23 mouse cellular contexts compared by ENCODE assay signal in genomic region chr12:71874561-71874960, GRCm38 (mm10).
"Had no signal": no experiment of that assay in that cellular context is flagged by ENCODE, and none has a peak within 500 bp of the region (broad histone marks: within the 10 kb centered on the region; RNA-seq: fewer than 3 reads in every experiment).

No protein-coding gene starts in this region.

- H3K4me3 ChIP-seq: heart, embryonic 10.5 days; heart, embryonic 12.5 days; hindbrain, embryonic 10.5 days; hindbrain, embryonic 12.5 days; intestine, embryonic 15.5 days; layer of hippocampus, adult 2 months; left cerebral cortex, adult 2 months; limb, embryonic 10.5 days; limb, embryonic 12.5 days; liver, embryonic 13.5 days had no signal

- H3K9ac ChIP-seq: hindbrain, embryonic 12.5 days; hindbrain, embryonic 14.5 days; intestine, embryonic 15.5 days; limb, embryonic 12.5 days; liver, embryonic 13.5 days had no signal

- H3K36me3 ChIP-seq: hindbrain, embryonic 10.5 days; hindbrain, embryonic 12.5 days; intestine, embryonic 15.5 days; limb, embryonic 10.5 days; limb, embryonic 12.5 days had no signal

- H3K9me3 ChIP-seq: heart, embryonic 10.5 days; heart, embryonic 12.5 days; hindbrain, embryonic 10.5 days; hindbrain, embryonic 12.5 days; intestine, embryonic 15.5 days; limb, embryonic 10.5 days; limb, embryonic 12.5 days; liver, embryonic 13.5 days had no signal

- H3K4me2 ChIP-seq: heart, embryonic 12.5 days; hindbrain, embryonic 12.5 days; hindbrain, embryonic 14.5 days; intestine, embryonic 15.5 days; limb, embryonic 12.5 days; liver, embryonic 13.5 days had no signal

- H3K27me3 ChIP-seq: heart, embryonic 12.5 days; hindbrain, embryonic 12.5 days; intestine, embryonic 15.5 days; limb, embryonic 12.5 days; liver, embryonic 13.5 days had no signal

- ATAC-seq: hindbrain, embryonic 16.5 days; inflammation-experienced regulatory T-cells, adult 6 months; intestine, embryonic 15.5 days; intestine, postnatal 0 days had no signal

- H3K27ac ChIP-seq: hindbrain, embryonic 10.5 days; hindbrain, embryonic 12.5 days; hindbrain, embryonic 14.5 days; intestine, embryonic 15.5 days; layer of hippocampus, adult 2 months; left cerebral cortex, adult 2 months; limb, embryonic 10.5 days; limb, embryonic 12.5 days had no signal

- DNase-seq: gastrocnemius, postnatal 25 days; heart, adult 18-20 months; heart, postnatal 10 days; heart, postnatal 4 days; kidney, adult 18-20 months; kidney, adult 8-10 months; kidney, postnatal 10 days; kidney, postnatal 25 days; kidney, postnatal 4 days; liver, embryonic 13.5 days had no signal
